Mouse (Mus musculus) neutrophil, adult 83 days (primary cell): ENCODE measurements around the gene 1810037I17Rik. TPM values are rescaled to one million over a fixed set of nuclear protein-coding genes. Genes with fewer than 3 reads are reported as not detected.

Experiments used
- total RNA-seq, 2 experiments: library from RNA; stranded (reverse); gene quantifications; one replicate each; pipeline ENCODE4 v1.2.4; 2023

The 1810037I17Rik gene
- 10 to 100 TPM; 48.5 to 54.8 TPM for total RNA-seq

GRCm38 (mm10) chr3:122924009-122924914 lies at the start of gene 1810037I17Rik:
1810037I17Rik (plus strand) TSS chr3:122924203.

GRCm38 (mm10) chr3:122894772-122895171 lies 29.2 kb upstream of the 1810037I17Rik start, which contains the start of gene Fabp2:
Fabp2 (plus strand) TSS chr3:122895072.

GRCm38 (mm10) chr3:122919260-122919659 lies 4.7 kb upstream of the 1810037I17Rik start, which contains the start of gene Gm10959:
Gm10959 (minus strand) TSS chr3:122919360.

Other genes starting within 250 kb of the 1810037I17Rik start
- gene Pde5a, start 195.3 kb upstream of the 1810037I17Rik start, total RNA-seq, result 1 to 10 TPM; 1.7 to 2.9 TPM
- not detected for gene Fabp2, start 29.1 kb upstream of the 1810037I17Rik start, total RNA-seq
- gene Gm10959, start 4.8 kb upstream of the 1810037I17Rik start, total RNA-seq, result not detected
- 10 to 100 TPM in 1 of 2 experiments, 1 to 10 TPM in 1; 8.3 to 14.1 TPM for gene Usp53, start 60.3 kb downstream of the 1810037I17Rik start, total RNA-seq
- gene Myoz2, start 110.8 kb downstream of the 1810037I17Rik start, total RNA-seq, result not detected